Mouse (Mus musculus) limb, embryonic 12.5 days (tissue): ENCODE results near the gene Rnf40. TPM values are rescaled to one million over a fixed set of nuclear protein-coding genes. Genes with fewer than 3 reads are reported as not detected.

Experiments used
- ATAC-seq: fragments of 200-750 bp; cut with Nextera tagmentation; 2 replicates; pipeline ENCODE4 v1.8.0; 2017; ENCODE audit warnings: low read depth, moderate TSS enrichment; ENCODE audit not compliant: insufficient number of reproducible peaks, insufficient read depth, low FRiP score, low TSS enrichment
- H3K27ac ChIP-seq: fragments of 300-500 bp; sonication (generic); 2 replicates; pipeline ENCODE4 v1.5.1; 2016; ENCODE audit warnings: mild to moderate bottlenecking, moderate library complexity
- H3K27me3 ChIP-seq: fragments of 300-500 bp; sonication (generic); 2 replicates; pipeline ENCODE4 v1.6.1; 2016; ENCODE audit warnings: mild to moderate bottlenecking, moderate library complexity
- H3K36me3 ChIP-seq: fragments of 300-500 bp; sonication (generic); 2 replicates; pipeline ENCODE4 v1.6.1; 2016; ENCODE audit warnings: mild to moderate bottlenecking, moderate library complexity
- H3K4me1 ChIP-seq: fragments of 300-500 bp; sonication (generic); replicated peaks from 2 replicates; pipeline ENCODE4 v1.6.1; 2016
- H3K4me2 ChIP-seq: fragments of 300-500 bp; sonication (generic); 2 replicates; pipeline ENCODE4 v1.6.1; 2016; ENCODE audit warnings: mild to moderate bottlenecking, moderate library complexity
- H3K4me3 ChIP-seq: fragments of 300-500 bp; sonication (generic); replicated peaks from 2 replicates; pipeline ENCODE4 v1.5.1; 2016; ENCODE audit warnings: mild to moderate bottlenecking
- H3K9ac ChIP-seq: fragments of 300-500 bp; sonication (generic); replicated peaks from 2 replicates; pipeline ENCODE4 v1.6.1; 2016; ENCODE audit warnings: mild to moderate bottlenecking, moderate library complexity
- H3K9me3 ChIP-seq: fragments of 300-500 bp; sonication (generic); 2 replicates; pipeline ENCODE4 v1.6.1; 2016; ENCODE audit warnings: mild to moderate bottlenecking, moderate library complexity
- WGBS: fragments of 180-500 bp; shearing (Covaris S2); methylation state at CpG from one replicate; pipeline ENCODE4 v1.1.7; 2016; 5-methylcytosine and 5-hydroxymethylcytosine counted together
- polyA plus RNA-seq: library from polyadenylated mRNA; unstranded; fragments of >200 nt; fragmentation: Nextera tagmentation; extraction: Ambion mirVana; gene quantifications from 2 replicates; pipeline ENCODE4 v1.2.1, GENCODE M21; 2016

Gene Rnf40
- polyA plus RNA-seq, result 61.6 and 66.6 TPM in 2 replicates

GRCm38 (mm10) chr7:127588011-127588871 is at the start of gene Rnf40, which contains the start of gene Ccdc189:
TSS of gene Rnf40 (plus strand) at chr7:127588767.
TSS of gene Ccdc189 (minus strand) at chr7:127588595.
- Histone ChIP-seq H3K36me3 (peaks cover 54% of the 10 kb centered on the region), H3K4me1 (peaks cover 18% of the 10 kb centered on the region), H3K27me3 (no peaks in the 10 kb centered on the region), H3K9me3 (no peaks in the 10 kb centered on the region), H3K4me3 (peak within 1 kb of the TSS; percentile 84), H3K4me2 (peak within 1 kb of the TSS; percentile 90), H3K27ac (peak within 1 kb of the TSS; percentile 83), H3K9ac (peak within 1 kb of the TSS; percentile 78)
- under 1% methylated on average over 50 of the region's 50 CpGs for WGBS
- ATAC-seq, result peak; percentile 97

- 94% methylated on average over 3 of the region's 3 CpGs for WGBS
- Histone ChIP-seq H3K27ac (no peak overlapping the region), H3K36me3 (peaks cover 95% of the 10 kb centered on the region), H3K9ac (no peak overlapping the region), H3K4me3 (no peak overlapping the region), H3K9me3 (no peaks in the 10 kb centered on the region), H3K4me1 (no peaks in the 10 kb centered on the region), H3K27me3 (no peaks in the 10 kb centered on the region), H3K4me2 (no peak overlapping the region)
- ATAC-seq, result no peak
Observed at GRCm38 (mm10) chr7:127541671-127542070, 46.9 kb upstream of the Rnf40 start.

- WGBS, result 89% methylated on average over 15 of the region's 15 CpGs
- H3K36me3 ChIP-seq, result peaks cover 85% of the 10 kb centered on the region
- no peaks in the 10 kb centered on the region for H3K4me1 ChIP-seq
- H3K9me3 ChIP-seq, result no peaks in the 10 kb centered on the region
- H3K27ac ChIP-seq, result no peak overlapping the region
- no peak for ATAC-seq
- H3K4me2 ChIP-seq, result no peak overlapping the region
- no peak overlapping the region for H3K9ac ChIP-seq
- no peaks in the 10 kb centered on the region for H3K27me3 ChIP-seq
- H3K4me3 ChIP-seq, result no peak overlapping the region
Observed at GRCm38 (mm10) chr7:127549116-127549835, 39.3 kb upstream of the Rnf40 start.

GRCm38 (mm10) chr7:127551558-127551957 is 37.0 kb upstream of the Rnf40 start:
- Histone ChIP-seq H3K9me3 (no peaks in the 10 kb centered on the region), H3K4me1 (no peaks in the 10 kb centered on the region), H3K4me3 (no peak overlapping the region), H3K27ac (no peak overlapping the region), H3K27me3 (no peaks in the 10 kb centered on the region), H3K36me3 (peaks cover 86% of the 10 kb centered on the region), H3K4me2 (no peak overlapping the region), H3K9ac (no peak overlapping the region)
- no peak for ATAC-seq
- 95% methylated on average over 8 of the region's 8 CpGs for WGBS

- Histone ChIP-seq H3K27ac (no peak overlapping the region), H3K4me2 (no peak overlapping the region), H3K36me3 (peaks cover 89% of the 10 kb centered on the region), H3K4me3 (no peak overlapping the region), H3K9me3 (no peaks in the 10 kb centered on the region), H3K4me1 (no peaks in the 10 kb centered on the region), H3K27me3 (no peaks in the 10 kb centered on the region), H3K9ac (no peak overlapping the region)
- peak; percentile 31; the same call in 1 of the 2 replicates for ATAC-seq
- 95% methylated on average over 11 of the region's 11 CpGs for WGBS
Observed at GRCm38 (mm10) chr7:127560580-127560979, 28.0 kb upstream of the Rnf40 start.

- Histone ChIP-seq H3K4me2 (no peak within 1 kb of the TSS), H3K9ac (no peak within 1 kb of the TSS), H3K36me3 (peaks cover 88% of the 10 kb centered on the region), H3K4me1 (no peaks in the 10 kb centered on the region), H3K9me3 (no peaks in the 10 kb centered on the region), H3K4me3 (no peak within 1 kb of the TSS), H3K27me3 (no peaks in the 10 kb centered on the region), H3K27ac (no peak within 1 kb of the TSS)
- WGBS, result 92% methylated on average over 5 of the region's 5 CpGs
- ATAC-seq, result no peak
Observed at GRCm38 (mm10) chr7:127561340-127561858, 27.2 kb upstream of the Rnf40 start, which contains the start of gene Tmem265. TSS of gene Tmem265 (plus strand) at chr7:127561390.

- Histone ChIP-seq H3K27ac (no peak overlapping the region), H3K36me3 (peaks cover 77% of the 10 kb centered on the region), H3K9ac (no peak overlapping the region), H3K4me1 (no peaks in the 10 kb centered on the region), H3K4me3 (no peak overlapping the region), H3K4me2 (no peak overlapping the region), H3K27me3 (no peaks in the 10 kb centered on the region), H3K9me3 (no peaks in the 10 kb centered on the region)
- no peak for ATAC-seq
- 88% methylated on average over 6 of the region's 6 CpGs for WGBS
Observed at GRCm38 (mm10) chr7:127564381-127565150, 24.0 kb upstream of the Rnf40 start.

GRCm38 (mm10) chr7:127572895-127573471 is 15.6 kb upstream of the Rnf40 start, which contains the start of gene Phkg2:
TSS of gene Phkg2 (plus strand) at chr7:127573340.
- Histone ChIP-seq H3K27ac (peak within 1 kb of the TSS; percentile 82), H3K4me2 (peak within 1 kb of the TSS; percentile 82), H3K27me3 (no peaks in the 10 kb centered on the region), H3K4me1 (peaks cover 19% of the 10 kb centered on the region), H3K36me3 (peaks cover 31% of the 10 kb centered on the region), H3K9me3 (no peaks in the 10 kb centered on the region), H3K4me3 (peak within 1 kb of the TSS; percentile 67), H3K9ac (peak within 1 kb of the TSS; percentile 76)
- WGBS, result under 1% methylated on average over 17 of the region's 17 CpGs
- peak; percentile 97 for ATAC-seq

GRCm38 (mm10) chr7:127573503-127574008 is 15.0 kb upstream of the Rnf40 start:
- H3K27me3 ChIP-seq, result no peaks in the 10 kb centered on the region
- WGBS, result 2% methylated on average over 25 of the region's 28 CpGs
- H3K9ac ChIP-seq, result peak overlapping the region; percentile 76
- H3K27ac ChIP-seq, result peak overlapping the region; percentile 75
- peak; percentile 73; the same call in 1 of the 2 replicates for ATAC-seq
- peaks cover 33% of the 10 kb centered on the region for H3K36me3 ChIP-seq
- H3K9me3 ChIP-seq, result no peaks in the 10 kb centered on the region
- peak overlapping the region; percentile 67 for H3K4me3 ChIP-seq
- H3K4me1 ChIP-seq, result peaks cover 19% of the 10 kb centered on the region
- peak overlapping the region; percentile 82 for H3K4me2 ChIP-seq

- Histone ChIP-seq H3K27ac (peak overlapping the region; percentile 75; the same call in 1 of the 2 replicates), H3K4me1 (peaks cover 19% of the 10 kb centered on the region), H3K4me2 (peak overlapping the region; percentile 82), H3K4me3 (peak overlapping the region; percentile 67), H3K9me3 (no peaks in the 10 kb centered on the region), H3K9ac (peak overlapping the region; percentile 76), H3K27me3 (no peaks in the 10 kb centered on the region), H3K36me3 (peaks cover 32% of the 10 kb centered on the region)
- WGBS, result 20% methylated on average over 7 of the region's 7 CpGs
- ATAC-seq, result no peak
Observed at GRCm38 (mm10) chr7:127574115-127574514, 14.5 kb upstream of the Rnf40 start.
